Mouse (Mus musculus): ENCODE measurements around the gene Gm11985. TPM values are rescaled to one million over a fixed set of nuclear protein-coding genes. Genes with fewer than 3 reads are reported as not detected.

The Gm11985 gene
- polyA plus RNA-seq, 1 experiment from 2014 or later = not detected

DNA sequence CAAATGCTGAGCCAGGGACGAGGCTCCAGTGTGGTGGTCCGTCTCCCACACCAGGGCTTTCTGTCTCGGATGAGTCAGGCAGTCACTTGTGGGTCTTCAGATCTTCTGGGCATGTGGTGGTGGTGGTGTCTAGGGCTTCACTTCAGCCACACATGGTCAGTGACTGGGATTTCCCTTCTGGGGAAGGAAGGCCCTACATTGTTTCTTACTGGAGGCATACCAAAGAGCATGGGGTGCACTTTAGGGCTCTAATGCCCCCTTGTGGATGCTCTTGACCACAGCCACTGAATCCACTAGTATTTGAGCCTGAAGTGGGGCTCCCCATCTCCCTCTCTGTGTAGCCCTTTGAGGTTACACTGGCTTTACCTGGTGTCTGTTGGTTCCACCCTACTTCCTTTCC, 47.9 kb downstream of the Gm11985 start:
- no peak for ATAC-seq (ENCODE audit: insufficient number of reproducible peaks, insufficient read depth, low FRiP score, low read depth)
- Histone ChIP-seq H3K4me2 (ENCODE audit: low read length) (no peak overlapping the region), H3K9ac (ENCODE audit: low read length) (no peak overlapping the region), H3K4me1 (ENCODE audit: control insufficient read depth in 2 of 2, insufficient read depth in 2 of 2, low read length in 2 of 2) (peaks cover 3 to 7% of the 10 kb centered on the region in 2 experiments; a peak in 3 of 4 replicates), H3K27me3 (ENCODE audit: control insufficient read depth, insufficient read depth, low read length) (no peaks in the 10 kb centered on the region), H3K9me3 (ENCODE audit: control insufficient read depth, low read length) (no peaks in the 10 kb centered on the region), H3K4me3 (ENCODE audit: control insufficient read depth in 1 of 2, insufficient read depth in 1 of 2, low read depth in 1 of 2, low read length in 2 of 2) (no peak overlapping the region), H3K36me3 (ENCODE audit: control insufficient read depth, insufficient read depth, low read length) (no peaks in the 10 kb centered on the region), H3K27ac (replicated peaks in 1 of 2; ENCODE audit: control insufficient read depth in 1 of 2, insufficient read depth in 1 of 2, low read depth in 2 of 2, low read length in 2 of 2) (no peak overlapping the region)
- WGBS = 78% methylated on average over 3 of the region's 3 CpGs

DNA sequence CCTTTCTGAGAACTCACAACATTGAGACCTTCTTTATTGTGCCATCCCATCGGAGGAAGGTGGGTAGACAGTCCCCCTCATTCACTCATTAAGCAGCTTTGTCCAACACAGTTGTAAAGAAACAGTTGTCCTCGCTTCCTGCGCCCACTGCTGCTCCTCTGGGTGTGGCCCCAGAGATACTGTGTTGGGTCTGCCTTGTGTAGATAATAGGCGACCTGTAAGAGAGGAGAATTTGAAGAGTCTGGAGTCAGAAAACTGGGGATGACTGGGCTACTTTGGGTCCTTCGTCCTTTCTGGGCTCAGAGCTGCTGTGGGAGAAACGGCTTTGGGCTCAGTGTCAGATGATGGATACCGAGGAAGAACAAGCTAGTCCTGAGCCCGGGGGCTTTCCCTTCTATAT, 50.0 kb downstream of the Gm11985 start:
- Histone ChIP-seq H3K4me2 (ENCODE audit: low read length) (no peak overlapping the region), H3K27ac (replicated peaks in 1 of 2; ENCODE audit: control insufficient read depth in 1 of 2, insufficient read depth in 1 of 2, low read depth in 2 of 2, low read length in 2 of 2) (no peak overlapping the region), H3K9ac (ENCODE audit: low read length) (no peak overlapping the region), H3K36me3 (ENCODE audit: control insufficient read depth, insufficient read depth, low read length) (no peaks in the 10 kb centered on the region), H3K4me3 (ENCODE audit: control insufficient read depth in 1 of 2, insufficient read depth in 1 of 2, low read depth in 1 of 2, low read length in 2 of 2) (no peak overlapping the region), H3K4me1 (ENCODE audit: control insufficient read depth in 2 of 2, insufficient read depth in 2 of 2, low read length in 2 of 2) (peaks cover 3 to 7% of the 10 kb centered on the region in 2 experiments; a peak in 3 of 4 replicates), H3K9me3 (ENCODE audit: control insufficient read depth, low read length) (no peaks in the 10 kb centered on the region), H3K27me3 (ENCODE audit: control insufficient read depth, insufficient read depth, low read length) (no peaks in the 10 kb centered on the region)
- no peak for ATAC-seq (ENCODE audit: insufficient number of reproducible peaks, insufficient read depth, low FRiP score, low read depth)
- 87% methylated on average over 8 of the region's 8 CpGs for WGBS

DNA sequence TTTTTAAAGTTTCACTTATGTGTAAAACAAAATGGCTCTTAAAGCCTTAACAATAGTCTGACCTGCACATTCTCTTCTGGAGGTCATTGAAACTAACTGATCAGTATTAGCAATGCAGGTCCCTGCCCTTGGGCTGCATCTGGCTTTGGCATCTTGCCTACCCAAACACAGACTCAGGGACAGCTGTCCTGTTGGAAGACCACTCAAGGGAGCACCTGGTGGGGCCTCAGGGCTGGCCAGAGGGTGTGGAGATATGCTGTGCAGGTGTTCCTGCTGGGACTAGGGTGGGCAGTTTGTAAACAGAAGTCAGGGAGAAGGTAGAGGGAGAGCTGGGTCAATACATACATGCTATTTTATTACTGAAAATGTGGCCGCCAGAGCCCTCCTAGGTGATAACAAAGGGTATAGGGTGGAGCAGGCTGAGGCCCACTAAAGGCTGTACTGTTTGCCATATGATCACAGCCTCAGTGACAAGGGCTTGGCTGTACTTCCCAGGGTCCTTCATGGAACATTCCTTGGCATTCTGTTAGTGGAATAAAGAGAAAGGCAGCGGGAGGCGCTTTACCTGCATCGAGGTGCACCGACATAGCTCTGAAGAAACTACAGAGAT, 52.0 kb downstream of the Gm11985 start:
- no peak overlapping the region for H3K9ac ChIP-seq (ENCODE audit: low read length)
- WGBS = 87% methylated on average over 5 of the region's 5 CpGs
- H3K36me3 ChIP-seq (ENCODE audit: control insufficient read depth, insufficient read depth, low read length) = no peaks in the 10 kb centered on the region
- no peak for ATAC-seq (ENCODE audit: insufficient number of reproducible peaks, insufficient read depth, low FRiP score, low read depth)
- H3K4me2 ChIP-seq (ENCODE audit: low read length) = no peak overlapping the region
- H3K27me3 ChIP-seq (ENCODE audit: control insufficient read depth, insufficient read depth, low read length) = no peaks in the 10 kb centered on the region
- H3K4me1 ChIP-seq (ENCODE audit: control insufficient read depth in 2 of 2, insufficient read depth in 2 of 2, low read length in 2 of 2) = peaks cover 0 to 3% of the 10 kb centered on the region in 2 experiments; a peak in 2 of 4 replicates
- H3K9me3 ChIP-seq (ENCODE audit: control insufficient read depth, low read length) = no peaks in the 10 kb centered on the region
- H3K27ac ChIP-seq (replicated peaks in 1 of 2; ENCODE audit: control insufficient read depth in 1 of 2, insufficient read depth in 1 of 2, low read depth in 2 of 2, low read length in 2 of 2) = no peak overlapping the region
- H3K4me3 ChIP-seq (ENCODE audit: control insufficient read depth in 1 of 2, insufficient read depth in 1 of 2, low read depth in 1 of 2, low read length in 2 of 2) = no peak overlapping the region

DNA sequence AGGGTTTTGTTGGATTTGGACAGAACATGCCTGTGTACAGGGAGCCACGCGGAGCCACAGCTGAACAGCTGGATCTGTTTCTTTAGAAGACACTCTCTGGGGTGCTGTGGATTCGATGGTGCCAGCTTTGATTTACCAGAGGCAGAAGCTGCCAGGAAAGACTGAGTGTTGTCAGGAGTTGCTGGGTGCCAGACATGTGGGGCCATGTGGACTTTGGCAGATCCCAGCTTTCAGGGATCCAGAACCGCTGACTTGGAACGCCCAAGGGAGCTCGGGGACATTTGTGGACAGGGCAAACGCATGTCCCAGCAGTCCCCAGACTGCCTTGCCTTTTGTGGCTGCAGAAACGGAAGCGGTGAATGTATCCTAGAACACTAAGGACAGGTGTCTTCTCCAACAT, 52.6 kb downstream of the Gm11985 start:
- H3K9me3 ChIP-seq (ENCODE audit: control insufficient read depth, low read length) = no peaks in the 10 kb centered on the region
- no peak overlapping the region for H3K4me2 ChIP-seq (ENCODE audit: low read length)
- H3K4me1 ChIP-seq (ENCODE audit: control insufficient read depth in 2 of 2, insufficient read depth in 2 of 2, low read length in 2 of 2) = peaks cover 0 to 3% of the 10 kb centered on the region in 2 experiments; a peak in 2 of 4 replicates
- no peak overlapping the region for H3K9ac ChIP-seq (ENCODE audit: low read length)
- H3K27me3 ChIP-seq (ENCODE audit: control insufficient read depth, insufficient read depth, low read length) = no peaks in the 10 kb centered on the region
- 86% methylated on average over 9 of the region's 9 CpGs for WGBS
- H3K4me3 ChIP-seq (ENCODE audit: control insufficient read depth in 1 of 2, insufficient read depth in 1 of 2, low read depth in 1 of 2, low read length in 2 of 2) = no peak overlapping the region
- ATAC-seq (ENCODE audit: insufficient number of reproducible peaks, insufficient read depth, low FRiP score, low read depth) = no peak
- no peak overlapping the region for H3K27ac ChIP-seq (replicated peaks in 1 of 2; ENCODE audit: control insufficient read depth in 1 of 2, insufficient read depth in 1 of 2, low read depth in 2 of 2, low read length in 2 of 2)
- H3K36me3 ChIP-seq (ENCODE audit: control insufficient read depth, insufficient read depth, low read length) = no peaks in the 10 kb centered on the region

DNA sequence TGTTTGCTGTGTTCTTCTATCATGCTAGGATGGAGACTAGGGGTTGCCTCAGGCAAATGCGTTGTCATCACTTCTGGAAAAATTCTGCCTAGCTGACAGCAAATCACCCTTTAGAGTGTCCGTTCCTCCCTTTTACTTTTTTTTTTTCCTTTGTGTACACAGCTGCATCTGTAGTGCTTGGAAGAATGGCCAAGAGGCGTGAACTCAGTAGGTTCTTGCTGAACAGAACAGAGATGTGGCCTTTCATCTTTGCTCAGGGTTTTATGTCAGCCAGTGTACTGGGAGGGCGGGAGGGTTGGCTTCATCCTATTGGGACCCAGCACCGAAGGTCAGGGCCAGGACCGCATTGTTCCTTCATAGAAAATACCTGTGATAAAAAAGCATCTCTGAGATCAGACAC, 53.1 kb downstream of the Gm11985 start:
- Histone ChIP-seq H3K4me2 (ENCODE audit: low read length) (no peak overlapping the region), H3K27ac (replicated peaks in 1 of 2; ENCODE audit: control insufficient read depth in 1 of 2, insufficient read depth in 1 of 2, low read depth in 2 of 2, low read length in 2 of 2) (no peak overlapping the region), H3K9me3 (ENCODE audit: control insufficient read depth, low read length) (no peaks in the 10 kb centered on the region), H3K9ac (ENCODE audit: low read length) (no peak overlapping the region), H3K27me3 (ENCODE audit: control insufficient read depth, insufficient read depth, low read length) (no peaks in the 10 kb centered on the region), H3K4me1 (ENCODE audit: control insufficient read depth in 2 of 2, insufficient read depth in 2 of 2, low read length in 2 of 2) (peaks cover under 1 to 3% of the 10 kb centered on the region in 2 experiments; a peak in 3 of 4 replicates), H3K36me3 (ENCODE audit: control insufficient read depth, insufficient read depth, low read length) (no peaks in the 10 kb centered on the region), H3K4me3 (ENCODE audit: control insufficient read depth in 1 of 2, insufficient read depth in 1 of 2, low read depth in 1 of 2, low read length in 2 of 2) (no peak overlapping the region)
- WGBS = 80% methylated on average over 6 of the region's 6 CpGs
- no peak for ATAC-seq (ENCODE audit: insufficient number of reproducible peaks, insufficient read depth, low FRiP score, low read depth)

DNA sequence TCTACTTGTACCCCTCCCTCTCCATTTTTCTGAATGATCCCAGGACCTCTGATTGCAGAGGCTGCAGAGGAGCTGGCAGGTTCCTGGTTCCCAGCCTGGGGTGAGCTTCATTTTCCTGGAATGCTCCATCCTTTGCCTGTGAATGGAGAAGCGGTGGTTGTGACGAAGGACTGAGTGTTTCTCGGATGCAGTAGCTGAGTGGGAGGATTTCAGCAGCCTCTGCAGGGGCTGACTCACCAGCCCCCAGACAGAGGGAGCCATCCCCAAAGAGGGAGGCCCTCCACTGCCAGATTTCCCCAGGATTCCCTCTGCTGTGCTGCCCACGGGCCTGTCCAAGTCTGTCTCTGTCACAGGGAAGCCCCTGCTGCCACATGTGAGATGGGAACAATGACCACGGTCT, 54.0 kb downstream of the Gm11985 start:
- WGBS = 67% methylated on average over 5 of the region's 5 CpGs

DNA sequence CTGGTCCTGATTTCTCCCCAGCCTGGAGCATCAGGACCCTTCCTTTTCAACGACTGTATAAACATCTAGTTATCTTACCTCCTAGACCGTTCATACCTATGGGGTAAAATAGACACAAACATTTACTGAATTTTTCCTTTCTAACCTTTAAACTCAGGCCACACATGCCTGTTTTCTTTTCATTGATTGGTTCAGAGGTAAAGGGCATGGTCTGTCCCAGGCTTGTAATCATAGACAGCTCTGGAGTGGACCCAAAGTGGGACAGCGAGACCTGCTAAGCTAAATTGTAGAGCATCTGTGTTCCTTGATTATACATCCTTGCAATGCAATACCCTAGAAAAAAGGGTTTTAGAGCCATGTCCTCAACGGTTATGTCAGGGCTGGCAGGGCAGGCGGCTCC, 54.6 kb downstream of the Gm11985 start:
- H3K4me1 ChIP-seq (ENCODE audit: control insufficient read depth in 2 of 2, insufficient read depth in 2 of 2, low read length in 2 of 2) = peaks cover 9 to 11% of the 10 kb centered on the region in 2 experiments
- H3K36me3 ChIP-seq (ENCODE audit: control insufficient read depth, insufficient read depth, low read length) = no peaks in the 10 kb centered on the region
- no peaks in the 10 kb centered on the region for H3K9me3 ChIP-seq (ENCODE audit: control insufficient read depth, low read length)
- no peaks in the 10 kb centered on the region for H3K27me3 ChIP-seq (ENCODE audit: control insufficient read depth, insufficient read depth, low read length)
- no peak overlapping the region for H3K4me3 ChIP-seq (ENCODE audit: control insufficient read depth in 1 of 2, insufficient read depth in 1 of 2, low read depth in 1 of 2, low read length in 2 of 2)
- 73% methylated on average over 5 of the region's 5 CpGs for WGBS
- no peak overlapping the region for H3K9ac ChIP-seq (ENCODE audit: low read length)
- no peak for ATAC-seq (ENCODE audit: insufficient number of reproducible peaks, insufficient read depth, low FRiP score, low read depth)
- no peak overlapping the region for H3K4me2 ChIP-seq (ENCODE audit: low read length)
- no peak overlapping the region for H3K27ac ChIP-seq (replicated peaks in 1 of 2; ENCODE audit: control insufficient read depth in 1 of 2, insufficient read depth in 1 of 2, low read depth in 2 of 2, low read length in 2 of 2)

More for the DNA sequence above, 54.0 kb downstream of the Gm11985 start:
- H3K36me3 ChIP-seq (ENCODE audit: control insufficient read depth, insufficient read depth, low read length) = no peaks in the 10 kb centered on the region
- H3K9ac ChIP-seq (ENCODE audit: low read length) = no peak overlapping the region
- peaks cover 7 to 10% of the 10 kb centered on the region in 2 experiments for H3K4me1 ChIP-seq (ENCODE audit: control insufficient read depth in 2 of 2, insufficient read depth in 2 of 2, low read length in 2 of 2)
- H3K9me3 ChIP-seq (ENCODE audit: control insufficient read depth, low read length) = no peaks in the 10 kb centered on the region
- H3K4me3 ChIP-seq (ENCODE audit: control insufficient read depth in 1 of 2, insufficient read depth in 1 of 2, low read depth in 1 of 2, low read length in 2 of 2) = no peak overlapping the region
- H3K4me2 ChIP-seq (ENCODE audit: low read length) = no peak overlapping the region
- no peaks in the 10 kb centered on the region for H3K27me3 ChIP-seq (ENCODE audit: control insufficient read depth, insufficient read depth, low read length)
- ATAC-seq (ENCODE audit: insufficient number of reproducible peaks, insufficient read depth, low FRiP score, low read depth) = no peak
- no peak overlapping the region for H3K27ac ChIP-seq (replicated peaks in 1 of 2; ENCODE audit: control insufficient read depth in 1 of 2, insufficient read depth in 1 of 2, low read depth in 2 of 2, low read length in 2 of 2)

All from heart, embryonic 14.5 days (tissue).